Mouse (Mus musculus) ES-CJ7 (cell line): ENCODE measurements around the gene Tnni3.
A peak's percentile ranks its signal among the peaks of the same experiment; 100 is the strongest.

Source experiments
- DNase-seq: peaks from one replicate; pipeline ENCODE4 v3.0.0; 2011; ENCODE audit warnings: low read depth, low spot score

The Tnni3 gene

GRCm38 (mm10) chr7:4499034-4499433 is 25.0 kb downstream of the Tnni3 start:
- no peak for DNase-seq

DNA sequence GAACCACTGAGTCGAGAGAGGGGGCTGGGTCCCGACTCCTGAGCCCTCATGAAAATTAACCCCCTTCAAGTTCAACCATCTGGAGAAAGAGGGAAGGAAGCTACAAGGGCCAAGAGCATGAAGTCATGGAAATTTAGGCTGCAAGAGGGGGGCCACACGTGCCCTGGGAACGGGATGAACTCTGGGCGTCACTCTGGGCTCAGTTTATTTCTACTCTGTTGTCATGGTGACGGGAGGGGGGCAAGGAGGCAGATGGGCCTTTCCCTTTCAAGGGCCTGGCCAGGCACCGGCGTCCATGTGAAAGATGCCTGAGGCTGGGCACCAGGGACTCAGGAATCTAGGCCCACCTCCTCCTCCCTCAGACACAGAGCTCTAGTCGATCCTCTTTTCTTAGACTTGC is 25.8 kb downstream of the Tnni3 start:
- no peak for DNase-seq

GRCm38 (mm10) chr7:4497271-4497903 is 26.6 kb downstream of the Tnni3 start:
- DNase-seq: no peak

GRCm38 (mm10) chr7:4496468-4496867 is 27.6 kb downstream of the Tnni3 start:
- no peak for DNase-seq

GRCm38 (mm10) chr7:4493991-4494390 is 30.0 kb downstream of the Tnni3 start:
- DNase-seq: no peak

GRCm38 (mm10) chr7:4492284-4493224 is 31.5 kb downstream of the Tnni3 start:
- no peak for DNase-seq

GRCm38 (mm10) chr7:4491308-4491707 is 32.7 kb downstream of the Tnni3 start:
- no peak for DNase-seq

DNA sequence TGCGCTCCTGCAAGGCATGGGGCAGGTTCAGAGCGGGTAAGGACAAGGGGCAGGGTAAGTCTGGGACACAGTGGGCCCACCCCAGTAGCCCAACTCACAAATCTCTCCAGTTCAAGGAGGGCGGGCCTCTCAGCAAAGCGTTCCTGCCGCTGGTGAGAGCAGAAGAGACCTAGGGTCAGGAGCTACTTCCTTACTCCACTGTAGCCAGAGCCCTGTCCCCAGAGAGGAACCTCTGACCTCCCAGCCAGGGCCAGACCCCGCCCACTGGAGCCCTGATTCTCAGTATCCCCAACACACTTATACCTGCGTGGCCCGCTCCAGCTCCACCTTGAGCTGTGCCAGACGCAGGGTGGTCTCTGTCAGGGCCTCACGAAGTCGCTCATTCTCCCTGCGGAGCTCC is 41.7 kb downstream of the Tnni3 start:
- no peak for DNase-seq

DNA sequence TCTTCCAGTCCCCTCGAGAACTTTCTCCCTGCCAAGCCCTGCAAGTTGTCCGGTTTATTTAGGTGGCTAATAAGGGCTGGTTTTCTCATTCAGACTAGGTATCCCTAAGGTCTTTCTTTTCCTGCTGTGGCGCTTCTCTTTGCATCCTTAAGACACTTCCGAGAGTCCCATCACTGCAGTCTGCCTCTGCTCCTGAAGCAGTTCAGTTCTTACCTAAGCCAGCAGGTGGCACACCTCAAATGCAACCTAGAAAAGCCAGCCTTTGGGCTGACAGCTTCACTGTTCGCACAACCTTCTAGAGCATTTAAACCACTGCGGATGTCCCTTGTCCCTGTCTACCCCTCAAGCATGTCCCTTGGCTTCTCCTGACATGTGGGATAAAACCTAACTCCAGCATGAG is 44.4 kb downstream of the Tnni3 start:
- peak; percentile 75 for DNase-seq

GRCm38 (mm10) chr7:4478796-4479291 is 45.2 kb downstream of the Tnni3 start:
- DNase-seq: no peak

GRCm38 (mm10) chr7:4478021-4478795 is 45.8 kb downstream of the Tnni3 start:
- peak; percentile 98 for DNase-seq

GRCm38 (mm10) chr7:4473940-4474339 is 50.1 kb downstream of the Tnni3 start:
- DNase-seq: no peak

DNA sequence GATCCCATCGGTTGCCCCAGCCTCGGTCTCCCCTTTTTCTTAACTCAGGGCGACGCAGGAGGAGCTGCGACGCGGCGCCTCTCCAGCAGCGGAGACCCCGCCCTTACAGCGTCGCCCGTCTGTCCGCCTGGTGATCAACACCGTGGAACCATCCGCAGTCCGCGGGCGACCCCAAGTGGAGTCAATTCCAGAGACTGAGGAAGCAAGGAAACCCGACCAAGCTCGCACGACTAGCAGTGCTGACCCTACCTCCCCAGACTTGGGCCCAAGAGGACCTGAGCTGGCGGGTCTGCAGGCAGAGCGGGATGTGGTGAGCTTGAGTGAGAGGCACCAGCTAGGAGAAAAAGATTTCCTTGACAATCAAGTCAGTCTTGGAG is 52.9 kb downstream of the Tnni3 start:
- DNase-seq: peak; percentile 87

GRCm38 (mm10) chr7:4470275-4471178 is 53.5 kb downstream of the Tnni3 start:
- DNase-seq: peak; percentile 77
